Mouse (Mus musculus) neural tube, embryonic 12.5 days (tissue): Measurements from ENCODE around the gene Sirpb1a. TPM values are rescaled to one million over a fixed set of nuclear protein-coding genes. Genes with fewer than 3 reads are reported as not detected.
"Not testable (repeated sequence)": the region's sequence is repeated elsewhere in the genome, so short reads cannot be mapped to it uniquely, and the experiment has no call there.

ENCODE experiments used
- ATAC-seq: fragments of 200-750 bp; cut with Nextera tagmentation; 2 replicates; pipeline ENCODE4 v1.8.0; 2017; ENCODE audit warnings: low read depth, mild to moderate bottlenecking, moderate TSS enrichment, moderate library complexity; ENCODE audit not compliant: low FRiP score
- H3K27ac ChIP-seq: fragments of 300-500 bp; sonication (generic); 2 replicates; pipeline ENCODE4 v1.5.1; 2016
- H3K27me3 ChIP-seq: fragments of 300-500 bp; sonication (generic); replicated peaks from 2 replicates; pipeline ENCODE4 v1.6.1; 2016; ENCODE audit warnings: mild to moderate bottlenecking
- H3K36me3 ChIP-seq: fragments of 300-500 bp; sonication (generic); 2 replicates; pipeline ENCODE4 v1.6.1; 2016; ENCODE audit warnings: mild to moderate bottlenecking
- H3K4me1 ChIP-seq: fragments of 300-500 bp; sonication (generic); 2 replicates; pipeline ENCODE4 v1.6.1; 2016
- H3K4me2 ChIP-seq: fragments of 300-500 bp; sonication (generic); replicated peaks from 2 replicates; pipeline ENCODE4 v1.6.1; 2016; ENCODE audit warnings: mild to moderate bottlenecking
- H3K4me3 ChIP-seq: fragments of 300-500 bp; sonication (generic); 2 replicates; pipeline ENCODE4 v1.5.1; 2016
- H3K9ac ChIP-seq: fragments of 300-500 bp; sonication (generic); 2 replicates; pipeline ENCODE4 v1.6.1; 2016; ENCODE audit warnings: mild to moderate bottlenecking
- H3K9me3 ChIP-seq: fragments of 300-500 bp; sonication (generic); 2 replicates; pipeline ENCODE4 v1.6.1; 2016; ENCODE audit warnings: mild to moderate bottlenecking
- WGBS: fragments of 180-500 bp; shearing (Covaris S2); methylation state at CpG from one replicate; pipeline ENCODE4 v1.1.7; 2016; 5-methylcytosine and 5-hydroxymethylcytosine counted together
- polyA plus RNA-seq: library from polyadenylated mRNA; unstranded; fragments of >200 nt; fragmentation: Nextera tagmentation; extraction: Ambion mirVana; gene quantifications from 2 replicates; pipeline ENCODE4 v1.2.1, GENCODE M21; 2016

The Sirpb1a gene
- polyA plus RNA-seq = not detected in 2 replicates

- not testable (repeated sequence) for H3K4me3 ChIP-seq, H3K27ac ChIP-seq, H3K9me3 ChIP-seq, H3K4me2 ChIP-seq, ATAC-seq, H3K4me1 ChIP-seq, H3K36me3 ChIP-seq, H3K9ac ChIP-seq, H3K27me3 ChIP-seq
- WGBS = 90% methylated on average over 1 of the region's 1 CpGs
Measured at GRCm38 (mm10) chr3:15426447-15426846, at the start of gene Sirpb1a. Gene Sirpb1a, minus strand, starts transcription at chr3:15426520.

- ATAC-seq = not testable (repeated sequence)
- 69% methylated on average over 2 of the region's 2 CpGs for WGBS
Measured at GRCm38 (mm10) chr3:15474831-15475230, 48.5 kb upstream of the Sirpb1a start.

DNA sequence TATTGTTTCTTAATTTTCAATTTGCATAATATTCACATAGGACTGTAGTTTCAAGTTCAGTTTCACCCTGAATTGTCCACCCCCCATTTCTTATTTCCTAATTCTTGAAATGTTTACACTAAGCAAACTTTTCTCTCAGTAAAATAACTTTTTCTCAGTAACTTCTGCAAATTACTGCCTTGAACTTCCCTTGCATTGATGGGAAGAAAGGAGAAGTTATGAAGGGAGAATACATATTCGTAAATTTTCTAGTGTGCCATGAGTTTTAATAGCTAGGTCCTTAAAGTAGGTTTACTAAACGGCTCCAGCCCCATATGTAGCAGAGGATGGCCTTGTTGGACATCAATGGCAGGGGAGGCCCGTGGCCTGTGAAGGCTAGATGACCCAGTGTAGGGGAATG is 43.8 kb upstream of the Sirpb1a start:
- H3K27me3 ChIP-seq, H3K9me3 ChIP-seq, H3K4me2 ChIP-seq, ATAC-seq, H3K4me1 ChIP-seq, H3K36me3 ChIP-seq, H3K9ac ChIP-seq, H3K27ac ChIP-seq, H3K4me3 ChIP-seq: not testable (repeated sequence)
- 79% methylated on average over 1 of the region's 3 CpGs for WGBS

More at GRCm38 (mm10) chr3:15474831-15475230, 48.5 kb upstream of the Sirpb1a start:
- not testable (repeated sequence) for H3K9me3 ChIP-seq, H3K4me1 ChIP-seq, H3K4me3 ChIP-seq, H3K36me3 ChIP-seq, H3K27me3 ChIP-seq, H3K4me2 ChIP-seq, H3K27ac ChIP-seq, H3K9ac ChIP-seq

GRCm38 (mm10) chr3:15443936-15444335 is 17.6 kb upstream of the Sirpb1a start:
- not testable (repeated sequence) for H3K36me3 ChIP-seq, H3K27ac ChIP-seq, H3K9ac ChIP-seq, H3K4me1 ChIP-seq, H3K4me3 ChIP-seq, ATAC-seq, H3K4me2 ChIP-seq, H3K9me3 ChIP-seq, H3K27me3 ChIP-seq
- WGBS = 68% methylated on average over 1 of the region's 1 CpGs

DNA sequence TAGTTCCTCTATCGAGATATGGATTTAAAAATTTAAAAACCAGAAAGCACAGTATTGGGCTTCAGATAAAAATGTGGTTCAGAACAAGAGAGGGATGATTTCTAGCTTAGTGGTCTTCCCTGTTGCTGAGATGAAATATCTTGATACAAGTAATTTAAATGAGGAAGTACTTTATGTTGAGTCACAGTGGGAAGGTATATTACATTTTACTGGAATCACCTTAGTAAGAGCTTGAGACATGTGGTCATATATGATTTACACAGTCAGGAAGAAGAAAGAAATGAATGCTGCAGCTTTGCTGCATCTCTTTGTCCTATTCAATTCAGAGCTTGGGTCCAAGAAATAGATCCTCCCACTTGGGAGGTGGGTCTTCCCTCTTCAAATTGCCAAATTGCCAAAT is 13.5 kb upstream of the Sirpb1a start:
- not testable (repeated sequence) for H3K9ac ChIP-seq, H3K27ac ChIP-seq, H3K27me3 ChIP-seq, H3K4me1 ChIP-seq, H3K4me3 ChIP-seq, ATAC-seq, H3K4me2 ChIP-seq, H3K36me3 ChIP-seq, H3K9me3 ChIP-seq
- 72% methylated on average over 1 of the region's 1 CpGs for WGBS

- WGBS = 76% methylated on average over 1 of the region's 1 CpGs
Measured at GRCm38 (mm10) chr3:15427917-15428316, 1.6 kb upstream of the Sirpb1a start.

DNA sequence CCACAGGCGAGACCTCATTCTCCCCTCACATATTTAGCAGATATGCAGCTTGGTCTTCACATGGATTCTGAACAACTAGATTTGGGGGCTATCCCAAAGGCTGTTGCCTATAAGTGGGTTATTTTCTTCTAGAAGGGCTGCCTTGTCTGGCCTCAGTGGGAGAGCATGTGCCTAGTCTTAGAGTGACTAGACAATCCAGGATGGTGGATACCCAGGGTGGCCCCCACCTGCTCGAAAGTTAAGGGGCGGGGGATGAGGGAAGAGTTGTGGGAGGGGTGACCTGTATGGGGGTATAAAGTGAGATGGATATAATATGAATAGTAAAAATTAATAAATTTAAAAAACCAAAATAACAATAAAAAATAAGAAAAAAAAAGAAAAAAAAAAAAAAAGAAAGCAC is 70.6 kb downstream of the Sirpb1a start:
- H3K9ac ChIP-seq, H3K36me3 ChIP-seq, H3K4me1 ChIP-seq, H3K4me2 ChIP-seq, H3K27me3 ChIP-seq, H3K9me3 ChIP-seq, H3K4me3 ChIP-seq, ATAC-seq, H3K27ac ChIP-seq: not testable (repeated sequence)
- 78% methylated on average over 3 of the region's 3 CpGs for WGBS

More at GRCm38 (mm10) chr3:15427917-15428316, 1.6 kb upstream of the Sirpb1a start:
- Histone ChIP-seq H3K27me3 (no peaks in the 10 kb centered on the region), H3K4me2 (no peak overlapping the region), H3K36me3 (no peaks in the 10 kb centered on the region), H3K27ac (no peak overlapping the region), H3K4me3 (no peak overlapping the region), H3K9ac (no peak overlapping the region), H3K4me1 (no peaks in the 10 kb centered on the region), H3K9me3 (no peaks in the 10 kb centered on the region)
- ATAC-seq = no peak

- H3K4me3 ChIP-seq, H3K4me2 ChIP-seq, H3K27me3 ChIP-seq, H3K4me1 ChIP-seq, ATAC-seq, H3K36me3 ChIP-seq, H3K9me3 ChIP-seq, H3K9ac ChIP-seq, H3K27ac ChIP-seq: not testable (repeated sequence)
- 89% methylated on average over 1 of the region's 2 CpGs for WGBS
Measured at GRCm38 (mm10) chr3:15350318-15350717, 76.0 kb downstream of the Sirpb1a start.

DNA sequence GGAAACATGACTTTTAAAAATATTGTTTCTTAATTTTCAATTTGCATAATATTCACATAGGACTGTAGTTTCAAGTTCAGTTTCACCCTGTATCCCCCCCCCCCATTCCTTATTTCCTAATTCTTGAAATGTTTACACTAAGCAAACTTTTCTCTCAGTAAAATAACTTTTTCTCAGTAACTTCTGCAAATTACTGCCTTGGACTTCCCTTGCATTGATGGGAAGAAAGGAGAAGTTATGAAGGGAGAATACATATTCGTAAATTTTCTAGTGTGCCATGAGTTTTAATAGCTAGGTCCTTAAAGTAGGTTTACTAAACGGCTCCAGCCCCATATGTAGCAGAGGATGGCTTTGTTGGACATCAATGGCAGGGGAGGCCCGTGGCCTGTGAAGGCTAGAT is 80.7 kb downstream of the Sirpb1a start:
- not testable (repeated sequence) for H3K9ac ChIP-seq, H3K9me3 ChIP-seq, H3K4me2 ChIP-seq, ATAC-seq, H3K27me3 ChIP-seq, H3K36me3 ChIP-seq, H3K4me3 ChIP-seq, H3K4me1 ChIP-seq, H3K27ac ChIP-seq
- WGBS = 60% methylated on average over 3 of the region's 3 CpGs

- no peak overlapping the region for H3K4me3 ChIP-seq
- H3K4me2 ChIP-seq = no peak overlapping the region
- WGBS = 70% methylated on average over 1 of the region's 1 CpGs
- no peaks in the 10 kb centered on the region for H3K4me1 ChIP-seq
- no peaks in the 10 kb centered on the region for H3K27me3 ChIP-seq
- no peaks in the 10 kb centered on the region for H3K9me3 ChIP-seq
- no peak overlapping the region for H3K9ac ChIP-seq
- ATAC-seq = no peak
- H3K36me3 ChIP-seq = no peaks in the 10 kb centered on the region
- H3K27ac ChIP-seq = no peak overlapping the region
Measured at GRCm38 (mm10) chr3:15340287-15340686, 86.0 kb downstream of the Sirpb1a start.

GRCm38 (mm10) chr3:15334182-15334581 is 92.1 kb downstream of the Sirpb1a start:
- Histone ChIP-seq H3K4me3 (no peak overlapping the region), H3K9ac (no peak overlapping the region)

DNA sequence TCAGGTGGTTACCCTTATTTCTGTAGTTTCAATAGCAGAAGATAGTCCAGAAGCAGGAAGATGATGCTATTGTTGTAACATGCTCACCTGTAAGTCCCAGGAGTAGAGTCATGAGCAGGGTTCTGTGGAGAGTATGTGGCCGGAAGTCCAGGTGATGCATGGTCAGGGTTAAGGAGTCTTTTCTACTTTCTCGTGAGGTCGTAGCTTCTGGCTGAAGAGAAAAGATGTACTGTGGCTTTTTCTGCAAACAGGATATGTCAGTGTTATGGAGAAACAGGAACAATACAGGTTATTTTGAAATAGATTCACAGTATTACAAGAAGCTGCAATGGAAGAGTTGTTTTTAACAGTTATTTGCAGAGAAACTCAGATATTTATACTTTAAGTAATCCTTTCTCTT is 94.3 kb downstream of the Sirpb1a start, which contains the start of gene Gm9733:
Gene Gm9733 (minus strand): TSS at position 240 of the 400 bp plus-strand sequence.
- Histone ChIP-seq H3K9ac (no peak within 1 kb of the TSS), H3K36me3 (no peaks in the 10 kb centered on the region), H3K27me3 (no peaks in the 10 kb centered on the region), H3K4me2 (no peak within 1 kb of the TSS), H3K4me3 (no peak within 1 kb of the TSS), H3K27ac (no peak within 1 kb of the TSS), H3K9me3 (peaks cover 4% of the 10 kb centered on the region; the same call in 1 of the 2 replicates), H3K4me1 (no peaks in the 10 kb centered on the region)
- 94% methylated on average over 3 of the region's 3 CpGs for WGBS
- ATAC-seq = no peak

More at GRCm38 (mm10) chr3:15334182-15334581, 92.1 kb downstream of the Sirpb1a start:
- H3K27ac ChIP-seq = no peak overlapping the region
- peaks cover 4% of the 10 kb centered on the region; the same call in 1 of the 2 replicates for H3K9me3 ChIP-seq
- no peak overlapping the region for H3K4me2 ChIP-seq
- ATAC-seq = no peak
- H3K27me3 ChIP-seq = no peaks in the 10 kb centered on the region
- no peaks in the 10 kb centered on the region for H3K4me1 ChIP-seq
- 72% methylated on average over 2 of the region's 2 CpGs for WGBS
- no peaks in the 10 kb centered on the region for H3K36me3 ChIP-seq

GRCm38 (mm10) chr3:15331545-15331944 is 94.8 kb downstream of the Sirpb1a start:
- Histone ChIP-seq H3K9me3 (peaks cover 4% of the 10 kb centered on the region; the same call in 1 of the 2 replicates), H3K27me3 (no peaks in the 10 kb centered on the region), H3K9ac (no peak overlapping the region), H3K27ac (no peak overlapping the region), H3K4me1 (no peaks in the 10 kb centered on the region), H3K4me3 (no peak overlapping the region), H3K36me3 (no peaks in the 10 kb centered on the region), H3K4me2 (no peak overlapping the region)
- no peak for ATAC-seq
- 72% methylated on average over 3 of the region's 3 CpGs for WGBS
